Mouse (Mus musculus): ENCODE results near the gene Ntm. TPM values are rescaled to one million over a fixed set of nuclear protein-coding genes. Genes with fewer than 3 reads are reported as not detected.

The Ntm gene
- polyA plus RNA-seq, 1 experiment from 2014 or later = 39.6 TPM

DNA sequence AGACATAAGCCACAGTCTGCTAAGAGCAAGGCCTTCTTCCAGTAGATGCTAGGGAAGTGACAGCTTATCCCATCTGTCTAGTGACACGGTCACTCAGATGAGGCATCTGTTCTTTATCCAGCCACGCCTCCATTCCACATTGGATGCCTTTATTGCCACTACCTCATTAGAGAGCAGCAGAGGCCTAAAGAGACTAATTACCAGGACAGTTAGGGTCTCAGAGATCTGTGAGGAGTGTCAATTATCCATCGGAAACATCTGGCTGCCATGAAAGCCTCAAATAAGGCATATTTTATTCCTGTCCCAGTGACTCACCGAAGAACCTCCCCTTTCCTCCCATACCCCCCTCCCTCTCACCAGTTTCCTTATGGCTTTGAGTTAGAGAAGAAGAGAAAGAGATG, 963.0 kb downstream of the Ntm start:
- no peak for ATAC-seq (ENCODE audit: extremely low read depth, insufficient number of reproducible peaks, low FRiP score, low TSS enrichment)
- no peaks in the 10 kb centered on the region for H3K9me3 ChIP-seq
- no peak overlapping the region for H3K27ac ChIP-seq (replicated peaks)
- no peaks in the 10 kb centered on the region for H3K27me3 ChIP-seq (replicated peaks)
- 47% methylated on average over 4 of the region's 4 CpGs for WGBS
- no peak overlapping the region for H3K4me2 ChIP-seq
- H3K4me3 ChIP-seq = no peak overlapping the region
- H3K4me1 ChIP-seq = peaks cover 9% of the 10 kb centered on the region
- H3K36me3 ChIP-seq = no peaks in the 10 kb centered on the region
- H3K9ac ChIP-seq = no peak overlapping the region

DNA sequence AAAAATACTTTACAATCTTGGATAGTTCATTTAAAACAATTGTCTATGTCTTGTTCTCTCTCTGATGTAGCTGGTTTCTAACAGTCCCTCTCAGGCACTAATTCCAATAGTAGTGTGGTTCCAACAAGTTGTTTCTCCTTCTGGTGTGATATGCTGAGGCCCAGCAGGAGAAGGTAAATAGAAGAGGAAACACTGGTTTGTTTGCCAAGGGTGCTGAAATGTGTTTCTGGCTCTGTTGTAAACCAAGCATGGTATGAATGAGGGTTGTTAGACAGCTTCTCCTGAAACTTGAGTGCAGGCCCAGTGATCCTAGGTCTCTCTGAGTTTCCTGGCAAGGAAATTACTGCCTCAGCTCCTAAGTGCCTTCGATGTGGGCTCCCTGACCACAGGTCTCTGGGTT, 985.7 kb downstream of the Ntm start:
- Histone ChIP-seq H3K27ac (replicated peaks) (no peak overlapping the region), H3K4me1 (peaks cover 16% of the 10 kb centered on the region), H3K36me3 (no peaks in the 10 kb centered on the region), H3K9ac (no peak overlapping the region), H3K27me3 (replicated peaks) (no peaks in the 10 kb centered on the region), H3K4me3 (no peak overlapping the region), H3K4me2 (no peak overlapping the region), H3K9me3 (no peaks in the 10 kb centered on the region)
- ATAC-seq (ENCODE audit: extremely low read depth, insufficient number of reproducible peaks, low FRiP score, low TSS enrichment) = no peak
- WGBS = 79% methylated on average over 1 of the region's 1 CpGs

DNA sequence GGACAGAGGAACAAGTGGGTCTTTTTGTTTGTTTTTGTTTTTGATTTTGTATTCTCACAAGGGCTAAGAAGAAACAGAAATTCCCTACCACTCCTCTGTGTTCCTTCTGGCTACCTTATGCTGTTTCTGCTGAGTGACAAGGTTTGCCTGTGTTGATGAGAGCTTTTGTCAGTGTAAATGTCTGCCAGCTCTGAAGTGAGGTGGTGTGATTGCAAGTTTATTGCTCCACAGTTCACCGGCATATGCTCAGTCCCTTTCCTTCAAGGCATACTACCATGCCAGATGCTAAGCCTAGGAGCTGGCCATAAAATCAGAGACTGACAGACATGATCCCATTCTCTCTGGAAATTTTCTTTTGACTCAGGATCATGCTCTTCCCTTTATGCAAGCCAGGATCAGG, 993.5 kb downstream of the Ntm start:
- no peaks in the 10 kb centered on the region for H3K27me3 ChIP-seq (replicated peaks)
- WGBS = 67% methylated on average over 1 of the region's 1 CpGs
- no peak overlapping the region for H3K4me2 ChIP-seq
- H3K4me3 ChIP-seq = no peak overlapping the region
- H3K27ac ChIP-seq (replicated peaks) = no peak overlapping the region
- no peaks in the 10 kb centered on the region for H3K4me1 ChIP-seq
- H3K36me3 ChIP-seq = no peaks in the 10 kb centered on the region
- no peak overlapping the region for H3K9ac ChIP-seq
- no peaks in the 10 kb centered on the region for H3K9me3 ChIP-seq
- no peak for ATAC-seq (ENCODE audit: extremely low read depth, insufficient number of reproducible peaks, low FRiP score, low TSS enrichment)
